Mouse (Mus musculus): ENCODE results near the gene Smim14.

DNA sequence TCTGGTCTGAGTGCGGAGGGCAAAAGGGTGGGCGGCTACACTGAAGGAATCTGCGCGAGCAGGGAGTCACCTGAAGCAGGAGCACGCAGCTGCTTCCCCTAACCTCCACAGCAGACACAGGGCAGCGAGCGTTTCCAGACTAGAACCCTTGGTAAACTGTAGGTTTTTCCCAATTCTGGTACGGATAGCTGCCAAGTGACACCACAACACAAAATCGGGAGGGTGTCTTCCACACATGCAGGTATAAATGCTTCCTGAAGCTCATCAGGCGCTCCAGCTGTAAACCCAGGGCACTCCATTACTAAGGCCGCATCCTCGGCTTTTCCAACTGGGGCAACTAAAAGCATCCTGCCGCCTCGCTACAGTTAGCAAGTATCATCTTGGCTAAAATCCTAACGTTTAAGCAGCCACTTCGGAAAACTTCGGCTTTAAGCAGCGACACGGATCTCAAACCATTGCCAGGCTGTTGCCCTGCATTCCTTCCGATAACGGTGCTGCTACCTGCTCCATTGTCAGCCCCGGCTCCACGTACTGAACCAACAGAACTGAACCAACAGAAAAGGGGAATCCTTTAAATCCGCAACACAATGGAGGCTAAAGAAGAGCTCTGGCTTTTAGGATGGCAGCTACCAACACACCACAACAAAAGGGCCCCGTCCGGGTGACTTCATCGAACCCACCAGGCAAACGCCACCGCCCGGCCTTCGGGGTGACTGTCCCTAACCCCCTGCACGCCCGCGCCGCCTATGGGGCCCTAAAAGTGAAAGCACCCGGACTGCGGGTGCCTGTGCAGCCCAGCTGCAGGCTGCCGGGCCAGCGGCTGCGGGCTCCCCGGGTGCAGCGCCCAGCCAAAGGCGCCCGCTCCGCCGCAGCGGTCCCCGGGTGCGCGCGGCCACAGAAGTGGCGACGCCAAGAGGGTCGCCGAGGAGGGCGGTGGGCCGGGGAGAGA lies 44.9 kb downstream of the Smim14 start:
- TF ChIP-seq POLR2A (IDR thresholded peaks at IDR 0.05; ENCODE audit: low read depth, low read length) (no peak), CTCF (IDR thresholded peaks at IDR 0.05; ENCODE audit: extremely low read depth, insufficient read length, insufficient replicate concordance, low read depth, low read length) (no peak)
